Mouse (Mus musculus): ENCODE results near the gene Rbpj.

Rbpj gene

DNA sequence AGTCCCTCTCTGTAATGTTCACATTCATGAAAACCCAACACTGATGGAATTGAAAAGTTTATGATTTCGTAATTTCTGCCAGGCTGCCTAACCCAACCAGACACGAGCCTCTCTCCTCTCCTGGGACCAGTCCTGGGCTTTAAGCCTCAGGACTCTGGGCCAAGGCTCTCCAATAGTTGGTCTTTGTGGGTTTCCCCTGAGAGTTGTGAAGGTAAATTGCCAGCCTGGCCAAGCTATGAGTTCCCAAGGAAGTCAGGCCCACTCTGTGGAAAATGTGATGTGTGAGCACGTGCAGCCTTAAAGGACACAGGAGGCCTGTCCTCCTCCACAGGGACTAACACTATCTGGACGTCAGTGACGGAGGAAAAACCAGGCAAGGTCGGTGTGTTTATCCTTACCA, 85.4 kb downstream of the Rbpj start:
- no peak for DNase-seq (ENCODE audit: low spot score in 2 of 2)

DNA sequence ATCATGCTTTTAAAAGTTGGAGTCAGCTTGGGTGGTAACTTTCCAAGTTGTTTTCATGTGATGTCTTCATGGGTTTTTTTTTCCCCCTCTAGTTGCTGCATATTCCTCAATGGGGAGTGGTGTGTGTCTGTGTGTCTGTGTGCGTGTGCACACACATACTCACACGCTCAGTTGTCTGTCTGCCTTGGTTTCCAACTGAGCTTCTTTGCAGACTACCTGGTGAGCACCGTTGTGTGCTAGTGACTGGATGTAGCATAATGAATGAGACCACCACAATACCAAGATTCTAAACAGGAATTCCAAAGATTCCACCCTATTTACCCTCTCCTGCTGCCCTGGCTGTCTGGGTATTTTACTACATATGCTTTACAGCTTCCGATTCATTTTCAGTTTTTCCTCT, 86.0 kb downstream of the Rbpj start:
- DNase-seq (ENCODE audit: low spot score in 2 of 2) = no peak

DNA sequence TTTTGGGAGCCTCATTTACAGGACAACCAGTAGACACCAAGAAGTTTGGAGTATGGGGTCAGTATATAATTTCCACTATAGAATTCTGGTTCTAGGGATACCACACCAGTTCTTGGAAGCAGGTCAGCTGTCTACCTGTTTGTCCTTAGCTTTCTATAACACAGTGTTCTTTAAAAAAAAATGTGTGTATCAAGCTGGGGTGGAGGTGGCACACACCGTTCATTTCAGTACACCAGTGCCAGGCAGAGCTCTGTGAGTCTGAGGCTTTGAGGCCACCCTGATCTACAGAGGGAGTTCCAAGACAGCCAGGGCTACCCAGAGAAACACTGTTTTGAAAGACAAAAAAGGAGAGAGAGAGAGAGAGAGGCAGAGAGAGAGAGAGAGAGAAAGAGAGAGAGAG, 87.3 kb downstream of the Rbpj start:
- DNase-seq (ENCODE audit: low spot score in 2 of 2) = no peak

DNA sequence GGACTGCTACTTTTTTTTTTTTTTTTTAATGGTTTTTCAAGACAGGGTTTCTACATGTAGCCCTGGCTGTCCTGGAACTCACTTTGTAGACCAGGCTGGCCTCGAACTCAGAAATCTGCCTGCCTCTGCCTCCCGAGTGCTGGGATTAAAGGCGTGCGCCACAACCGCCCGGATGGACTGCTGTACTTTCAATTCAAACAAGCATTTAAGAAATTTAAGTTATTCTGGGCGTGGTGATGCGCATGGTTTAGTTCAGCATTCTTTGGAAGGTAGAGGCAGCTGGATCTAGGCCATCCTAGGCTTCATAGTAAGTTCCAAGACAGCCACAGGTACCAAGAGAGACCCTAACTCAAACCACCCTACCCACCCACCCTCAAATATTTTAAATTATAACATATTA, 88.2 kb downstream of the Rbpj start:
- DNase-seq (ENCODE audit: low spot score in 2 of 2) = no peak

DNA sequence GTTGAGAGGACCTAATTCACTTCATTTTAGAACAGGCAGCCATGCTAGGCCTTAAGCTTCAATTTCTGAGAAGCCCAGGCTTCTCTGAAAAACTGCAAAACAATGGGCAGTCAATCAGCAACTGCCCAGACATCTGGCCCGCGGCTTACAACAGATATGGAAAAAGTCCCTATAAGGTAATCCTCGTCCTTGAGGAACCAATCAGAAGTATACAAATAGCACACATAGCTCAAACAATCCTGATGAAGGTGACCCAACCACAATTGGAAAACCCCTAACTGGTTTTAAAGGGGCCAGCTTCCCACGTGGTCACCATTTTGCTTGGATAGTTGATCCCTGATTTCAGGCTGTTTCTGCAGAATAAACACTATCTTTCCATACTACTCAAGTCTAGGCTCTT, 89.0 kb downstream of the Rbpj start:
- no peak for DNase-seq (ENCODE audit: low spot score in 2 of 2)

DNA sequence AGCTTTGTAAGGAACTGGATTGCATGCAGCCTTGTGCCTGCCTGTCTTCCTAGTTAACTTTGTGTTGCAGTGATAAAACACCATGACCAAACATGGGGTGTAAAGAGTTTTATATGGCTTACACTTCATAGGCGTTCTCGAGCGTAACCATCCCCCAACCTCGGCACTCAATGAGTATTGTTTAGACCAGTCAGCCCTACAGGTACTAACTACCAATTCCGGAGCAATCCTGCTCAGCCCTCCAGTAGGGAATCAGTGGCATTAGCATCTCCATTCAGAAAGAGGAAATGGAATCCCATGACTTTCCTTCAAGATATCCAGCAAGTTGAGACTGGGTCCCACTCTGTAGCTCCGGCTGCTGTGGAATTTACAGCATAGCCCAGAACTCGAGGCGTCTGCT, 89.5 kb downstream of the Rbpj start:
- DNase-seq (ENCODE audit: low spot score in 2 of 2) = no peak

DNA sequence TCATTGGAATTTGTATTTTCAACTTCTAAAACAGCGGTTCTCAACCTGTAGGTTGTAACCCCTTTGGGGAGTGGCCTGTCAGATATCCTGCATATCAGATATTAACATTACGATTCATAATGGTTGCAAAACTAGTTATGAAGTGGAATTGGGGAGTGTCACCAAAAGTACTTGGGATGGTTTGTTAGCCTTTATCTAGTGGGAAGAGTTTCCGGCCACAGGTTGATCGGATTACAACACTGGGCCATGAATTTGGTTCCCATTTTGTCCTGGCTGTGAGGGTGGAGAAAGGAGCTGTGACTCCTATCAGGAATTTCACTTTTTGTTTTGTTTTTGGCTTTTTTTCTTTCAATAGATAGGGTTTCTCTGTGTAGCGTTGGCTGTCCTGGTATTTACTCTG, 90.0 kb downstream of the Rbpj start:
- no peak for DNase-seq (ENCODE audit: low spot score in 2 of 2)

DNA sequence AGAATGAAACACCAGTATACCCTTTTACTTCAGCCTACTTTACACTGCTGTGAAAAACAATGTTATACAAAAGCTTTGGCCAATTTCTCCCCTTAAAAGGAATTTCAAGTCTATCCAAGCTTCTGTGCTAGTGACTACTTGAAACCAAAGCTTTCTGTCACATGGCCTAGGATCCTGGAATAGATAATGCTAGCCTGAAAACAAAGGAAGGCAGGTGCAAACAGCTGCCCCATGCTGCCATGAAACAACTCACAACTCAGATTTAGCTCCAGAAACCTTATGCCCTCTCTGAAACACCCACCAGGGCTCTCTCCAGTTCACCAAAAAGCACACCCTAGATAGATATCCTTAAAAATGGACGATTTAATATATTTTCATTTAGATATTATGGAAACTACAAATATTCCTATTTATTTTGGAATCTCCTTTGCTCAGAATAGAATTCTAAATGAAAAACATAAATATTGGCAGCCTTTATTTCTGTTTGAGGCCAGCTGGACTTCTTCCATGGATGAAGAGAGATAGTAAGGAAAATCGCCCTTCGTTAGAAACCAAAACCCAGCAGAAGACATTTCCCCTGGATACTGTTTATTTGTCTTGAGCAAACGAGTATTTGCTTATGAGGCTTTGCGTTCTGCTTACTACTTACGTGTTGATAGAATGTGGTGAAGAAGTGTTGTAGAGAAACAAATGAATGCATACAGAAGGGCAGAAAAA, 91.8 kb downstream of the Rbpj start:
- DNase-seq (ENCODE audit: low spot score in 2 of 2) = no peak

DNA sequence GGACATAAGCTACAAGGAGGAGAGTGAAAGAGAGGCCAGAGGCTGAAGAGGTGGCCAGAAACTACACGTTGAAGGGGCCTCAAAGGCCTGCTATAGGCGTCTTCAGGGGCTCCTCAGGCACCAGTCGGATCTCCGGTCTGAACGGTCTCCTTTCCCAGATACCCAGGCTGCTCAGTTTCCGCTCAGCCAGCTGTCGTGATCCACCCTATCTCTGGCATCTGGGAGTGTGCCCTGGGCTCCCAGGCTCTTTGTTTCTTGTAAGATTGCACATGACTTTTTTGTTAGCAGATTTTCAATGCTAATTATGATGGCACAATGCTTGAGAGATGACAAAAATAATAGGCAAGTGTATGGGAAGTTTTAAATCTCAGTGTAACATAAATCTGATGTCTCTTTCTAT, 95.2 kb downstream of the Rbpj start:
- DNase-seq (ENCODE audit: low spot score in 2 of 2) = no peak

DNA sequence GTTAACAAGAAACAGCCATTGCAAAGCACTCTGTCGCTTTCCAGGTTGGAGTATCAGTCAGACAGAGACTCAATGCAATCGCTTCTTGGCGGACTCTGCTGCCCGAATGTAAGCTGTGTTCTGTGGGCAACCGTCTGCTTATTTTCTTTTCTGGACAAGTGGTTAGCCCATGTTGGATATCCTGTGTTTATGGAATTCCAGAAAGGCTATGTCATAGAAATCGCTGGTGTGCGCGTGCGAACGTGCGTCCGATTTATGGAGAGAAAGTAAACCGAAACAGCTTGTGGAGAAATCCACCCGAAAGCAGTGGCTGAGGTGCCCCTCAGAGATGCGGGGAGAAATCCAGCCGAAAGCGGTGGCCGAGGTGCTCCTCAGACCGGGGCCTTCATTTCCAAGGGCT, 98.4 kb downstream of the Rbpj start:
- no peak for DNase-seq (ENCODE audit: low spot score in 2 of 2)

DNA sequence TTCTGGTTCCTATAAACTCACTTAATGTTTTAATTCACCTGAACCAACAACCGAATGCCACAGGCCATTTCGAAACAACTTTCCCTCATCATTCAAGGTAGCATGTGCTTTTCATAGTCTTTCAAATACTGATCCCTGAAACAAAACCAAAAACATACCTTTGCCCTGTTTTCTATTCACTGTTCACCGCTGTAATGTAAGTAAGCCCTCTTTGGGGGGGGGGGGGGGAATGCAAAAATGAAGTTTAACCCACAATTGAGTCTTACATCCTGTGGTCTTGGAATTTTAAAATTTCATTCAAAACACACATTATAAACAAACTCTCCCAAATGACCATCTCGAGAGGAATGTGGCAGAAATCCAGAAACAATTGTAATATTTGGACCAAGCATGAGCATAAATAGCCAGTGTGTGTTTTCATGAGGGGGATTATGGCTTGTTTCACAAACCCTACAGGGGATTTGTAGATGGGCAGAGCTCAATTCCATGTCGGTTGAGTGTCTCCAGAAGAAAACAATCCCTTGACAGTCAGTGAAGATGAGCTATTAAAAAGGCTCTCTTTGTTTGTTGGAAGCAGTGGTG, 99.4 kb downstream of the Rbpj start:
- no peak for DNase-seq (ENCODE audit: low spot score in 2 of 2)

DNA sequence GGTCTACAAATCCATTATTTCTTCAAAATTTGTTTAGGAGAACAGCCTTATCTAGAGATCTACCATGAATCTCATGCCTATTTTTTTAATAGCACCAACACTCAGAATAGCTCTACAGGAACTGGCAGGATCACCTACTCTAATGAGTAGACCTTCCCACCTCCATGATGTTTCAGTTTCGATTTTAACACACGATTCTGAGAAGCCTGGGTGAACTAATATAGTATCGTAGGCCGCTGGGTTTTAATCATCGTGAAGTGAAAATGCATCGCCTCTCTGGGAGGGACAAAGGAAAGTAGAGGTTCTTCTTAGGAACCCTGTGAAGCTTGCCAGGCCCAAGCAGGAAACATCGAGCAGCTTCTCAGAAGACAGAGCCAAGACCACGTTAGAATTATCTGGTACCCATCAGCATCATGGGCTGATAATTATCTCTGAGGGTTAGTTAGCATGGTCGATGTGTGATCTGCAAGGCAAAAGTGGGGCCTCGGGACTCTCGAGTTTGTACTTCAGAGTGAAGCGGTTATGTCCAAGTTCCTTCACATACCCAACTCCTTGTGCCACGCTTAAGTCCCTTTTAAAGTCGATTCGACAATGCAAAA, 100.6 kb downstream of the Rbpj start:
- no peak for DNase-seq (ENCODE audit: low spot score in 2 of 2)

DNA sequence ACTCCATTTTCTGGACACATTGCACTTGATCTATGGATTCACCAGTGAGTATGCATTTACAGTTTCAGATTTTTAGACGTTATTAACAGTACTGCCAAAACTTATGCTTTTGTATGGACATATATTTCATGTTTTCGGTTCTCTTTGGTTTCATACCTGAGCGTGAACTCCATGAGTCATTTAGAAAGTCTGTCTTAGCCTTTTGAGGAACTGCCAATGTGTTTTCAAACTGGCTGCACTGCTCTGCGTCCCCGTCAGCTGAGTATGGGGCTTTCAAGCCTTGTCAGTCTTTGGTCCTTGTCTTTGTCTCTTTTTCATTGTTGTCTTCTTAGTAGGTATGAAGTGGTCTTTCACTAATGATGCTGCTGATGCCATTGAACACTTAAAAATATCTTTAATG, 106.5 kb downstream of the Rbpj start:
- DNase-seq (ENCODE audit: low spot score in 2 of 2) = no peak

DNA sequence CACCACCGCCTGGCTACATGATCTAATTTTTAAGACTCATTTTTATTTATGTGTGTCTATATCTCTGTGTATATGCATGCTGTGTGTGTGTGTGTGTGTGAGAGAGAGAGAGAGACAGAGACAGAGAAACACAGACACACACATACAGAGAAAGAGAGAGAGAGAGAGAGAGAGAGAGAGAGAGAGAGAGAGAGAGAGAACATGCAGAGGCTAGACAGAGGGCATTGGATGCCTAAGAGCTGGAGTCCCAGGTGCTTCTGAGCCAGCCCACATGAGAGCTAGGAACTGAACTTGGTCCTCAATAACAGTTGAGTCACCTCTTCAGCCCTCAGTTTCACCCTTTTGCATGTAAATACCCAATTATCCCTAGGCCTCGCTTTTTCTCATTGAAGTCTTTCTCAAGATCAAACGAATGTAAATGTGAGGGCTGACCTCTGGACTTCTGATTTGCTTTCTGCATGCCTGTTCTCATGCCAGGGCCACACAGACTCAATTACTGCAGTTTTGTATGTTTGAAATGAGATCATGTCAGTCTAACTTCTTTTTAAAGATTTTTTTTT, 109.0 kb downstream of the Rbpj start:
- DNase-seq (ENCODE audit: low spot score in 2 of 2) = no peak

DNA sequence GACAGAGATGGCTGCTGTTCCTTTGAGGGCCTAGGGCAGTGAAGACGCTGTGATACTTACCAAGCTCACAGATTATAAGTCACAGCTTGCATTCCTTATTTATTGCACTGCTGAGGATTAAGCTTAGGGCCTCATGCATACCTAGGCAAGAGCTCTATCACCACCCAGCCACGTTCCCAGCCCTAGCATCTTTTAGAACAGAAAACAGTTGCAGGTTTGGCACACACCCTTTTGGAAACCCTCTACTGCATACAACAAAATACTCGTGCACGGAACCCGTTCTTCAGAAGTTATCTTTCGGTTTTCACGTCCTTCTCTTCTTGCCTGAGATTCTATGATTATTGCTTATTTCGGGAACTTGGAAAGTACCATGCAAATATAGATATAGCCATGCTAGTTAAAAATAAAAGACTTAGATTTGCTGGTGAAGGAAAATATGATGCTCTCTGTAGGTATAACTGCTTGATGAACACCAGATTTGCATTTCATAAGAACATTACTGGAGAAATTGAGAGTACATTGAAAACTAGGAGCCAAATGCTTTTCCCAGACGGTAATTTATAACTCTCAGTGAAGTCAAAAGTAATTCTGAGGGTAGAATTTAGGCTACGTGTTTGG, 111.4 kb downstream of the Rbpj start:
- no peak for DNase-seq (ENCODE audit: low spot score in 2 of 2)

DNA sequence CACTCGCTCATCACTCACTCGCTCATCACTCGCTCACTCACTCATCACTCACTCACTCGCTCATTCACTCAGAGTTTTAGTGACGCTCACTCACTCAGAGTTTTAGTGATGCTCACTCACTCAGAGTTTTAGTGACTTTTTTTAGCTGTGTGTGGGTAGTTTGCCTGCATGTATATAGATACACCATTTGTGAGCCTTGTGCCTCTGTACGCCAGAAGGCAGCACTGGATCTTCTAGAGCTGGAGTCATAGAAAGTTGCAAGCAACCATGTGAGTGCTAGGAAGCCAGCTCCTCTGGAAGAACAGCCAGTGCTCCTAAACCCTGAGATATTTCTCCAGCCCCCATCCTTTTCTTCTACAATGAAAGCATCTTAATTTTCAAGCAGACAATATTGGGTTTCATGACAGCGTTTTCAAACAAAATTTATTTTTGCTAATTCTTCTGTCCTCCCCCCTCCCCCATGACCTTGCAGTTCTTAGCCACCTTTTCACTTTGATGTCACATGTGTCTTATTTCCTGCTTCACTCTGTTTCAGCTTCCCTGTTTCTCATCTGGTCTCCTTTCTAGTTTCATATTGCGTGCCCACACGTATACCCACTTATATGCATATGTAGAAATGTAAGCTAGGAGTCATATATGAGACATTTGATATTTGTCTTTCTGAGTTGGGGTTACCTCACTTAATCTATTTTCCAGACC, 118.3 kb downstream of the Rbpj start:
- peak; percentile 13 to 58 for DNase-seq (ENCODE audit: low spot score in 2 of 2)

DNA sequence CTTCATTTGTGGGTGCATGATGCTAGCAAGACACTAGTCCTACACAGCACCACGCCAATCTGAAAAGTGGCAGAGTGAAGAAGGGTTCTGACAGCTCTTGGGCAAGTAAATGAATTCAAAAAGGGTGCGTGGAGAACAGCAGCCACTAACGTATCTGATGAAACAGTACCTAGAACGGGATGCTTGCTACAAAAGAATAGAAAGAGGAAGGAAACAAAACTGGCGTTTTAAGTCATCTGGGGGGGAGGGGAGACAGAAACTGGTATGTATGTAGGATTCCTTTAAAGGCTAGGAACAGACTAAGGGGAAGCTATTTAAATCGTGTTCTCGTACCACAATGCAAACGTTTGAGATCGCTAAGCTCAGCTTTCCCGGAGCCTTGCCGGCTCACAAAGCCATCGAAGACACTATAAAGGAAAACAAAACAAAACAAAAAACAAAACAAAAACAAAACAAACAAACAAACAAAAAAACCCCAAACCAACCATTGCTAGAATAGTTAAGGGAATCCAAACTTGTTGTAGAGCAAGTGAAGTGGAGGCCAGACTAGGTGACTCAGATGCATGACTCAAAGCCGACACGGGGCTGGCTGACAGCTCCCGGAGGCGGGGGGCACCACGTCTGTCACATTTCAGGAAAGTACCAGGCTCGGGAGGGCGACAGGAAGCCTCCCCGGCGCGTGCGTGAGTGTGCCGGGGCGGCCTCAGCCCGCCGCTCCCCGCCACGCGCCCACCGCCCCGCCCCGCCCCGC, 122.6 kb downstream of the Rbpj start:
- DNase-seq (ENCODE audit: low spot score in 2 of 2) = peak in 1 of 2 experiments; percentile 81

DNA sequence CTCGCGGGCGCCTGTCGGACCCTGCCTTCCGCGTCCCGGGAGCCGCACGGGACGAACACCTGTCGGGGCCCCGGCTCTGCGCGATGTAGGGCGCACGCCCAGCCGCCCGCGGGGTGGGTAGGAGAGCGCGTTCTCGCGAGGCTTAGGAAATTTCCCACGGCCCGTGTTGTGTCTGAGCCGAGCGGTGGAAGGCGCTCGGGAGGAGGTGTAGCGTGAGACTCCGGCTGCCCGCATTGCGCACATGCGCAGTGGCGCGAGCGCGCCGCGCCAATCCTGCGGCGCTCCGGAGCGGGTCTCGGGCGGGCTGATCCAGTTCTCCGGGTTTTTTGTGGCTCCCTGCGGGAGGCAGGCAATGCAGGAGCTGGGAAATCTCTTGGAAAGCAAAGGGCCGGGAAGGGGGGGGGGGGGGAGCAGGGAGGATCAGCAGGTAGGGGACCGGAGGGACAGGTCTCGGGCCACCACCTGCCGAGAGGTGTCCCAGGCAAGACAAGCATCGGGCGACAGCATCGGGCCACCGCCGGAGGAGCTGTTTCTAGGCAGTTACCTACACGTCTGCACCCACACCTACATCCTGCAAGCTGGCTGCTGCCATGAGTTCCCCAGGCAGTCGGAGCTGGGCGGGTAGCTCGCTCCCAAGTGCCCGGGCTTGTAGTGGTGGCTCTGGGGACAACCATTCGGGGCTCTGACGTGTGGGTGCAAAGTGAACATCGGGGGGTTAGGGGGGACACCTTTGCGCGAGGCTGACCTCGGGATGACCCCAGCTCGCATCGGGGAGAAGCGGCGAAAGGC, 123.4 kb downstream of the Rbpj start:
- DNase-seq (ENCODE audit: low spot score in 2 of 2) = peak; percentile 94 to 96

DNA sequence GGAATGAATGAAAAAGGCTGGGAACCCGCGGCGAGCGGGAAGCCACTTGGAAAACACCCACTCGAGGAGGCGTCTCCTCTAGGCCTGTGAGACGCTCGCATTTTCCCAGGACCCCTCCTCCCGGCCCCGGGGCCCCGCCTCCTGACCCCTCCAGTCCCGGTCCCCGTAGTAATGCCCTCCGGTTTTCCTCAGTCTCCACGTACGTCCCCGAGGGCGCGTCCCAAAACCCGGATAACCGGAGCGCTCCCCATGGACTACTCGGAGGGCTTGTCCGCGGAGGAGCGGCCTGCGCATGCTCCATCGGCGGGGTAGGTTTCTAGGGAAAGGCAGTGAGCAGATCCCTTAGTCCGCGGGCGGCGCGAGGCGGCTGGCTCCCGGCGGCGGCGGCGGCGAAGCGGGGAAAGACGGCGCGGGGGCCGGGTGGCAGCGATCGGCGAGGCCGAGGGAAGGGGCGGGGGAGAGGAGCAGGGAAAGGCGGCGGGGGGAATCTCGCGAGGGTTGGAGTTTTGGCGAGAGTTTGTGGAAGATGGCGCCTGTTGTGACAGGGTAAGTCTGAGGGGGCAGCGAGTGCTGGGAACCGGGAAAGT, 124.3 kb downstream of the Rbpj start:
- peak; percentile 99 to 100 for DNase-seq (ENCODE audit: low spot score in 2 of 2)
